Mouse (Mus musculus) liver, embryonic 11.5 days (tissue): ENCODE data around the gene Capzb. TPM values are rescaled to one million over a fixed set of nuclear protein-coding genes. Genes with fewer than 3 reads are reported as not detected.
A peak's percentile ranks its signal among the peaks of the same experiment; 100 is the strongest.

Experiments
- ATAC-seq: fragments of 200-750 bp; cut with Nextera tagmentation; replicated peaks from 2 replicates; pipeline ENCODE4 v1.8.0; 2017; ENCODE audit warnings: moderate number of reproducible peaks, mild to moderate bottlenecking, moderate TSS enrichment, moderate library complexity; ENCODE audit not compliant: low FRiP score
- DNase-seq: peaks from one replicate; pipeline ENCODE4 v3.0.0-alpha.2; 2017; ENCODE audit warnings: low spot score
- H3K27ac ChIP-seq: fragments of 300-500 bp; sonication (generic); 2 replicates; pipeline ENCODE4 v1.5.1; 2014; ENCODE audit warnings: mild to moderate bottlenecking, low read depth, low read length, control low read depth
- H3K27me3 ChIP-seq: fragments of 300-500 bp; sonication (generic); replicated peaks from 2 replicates; pipeline ENCODE4 v1.6.1; 2014; ENCODE audit warnings: low read length, mixed read lengths; ENCODE audit not compliant: control insufficient read depth, insufficient read depth
- H3K36me3 ChIP-seq: fragments of 300-500 bp; sonication (generic); 2 replicates; pipeline ENCODE4 v1.6.1; 2014; ENCODE audit warnings: mild to moderate bottlenecking, low read length, moderate library complexity, mixed read lengths; ENCODE audit not compliant: control insufficient read depth, insufficient read depth
- H3K4me1 ChIP-seq: fragments of 300-500 bp; sonication (generic); replicated peaks from 2 replicates; pipeline ENCODE4 v1.6.1; 2014; ENCODE audit warnings: low read length, mixed read lengths; ENCODE audit not compliant: control insufficient read depth, insufficient read depth
- H3K4me2 ChIP-seq: fragments of 300-500 bp; sonication (generic); 2 replicates; pipeline ENCODE4 v1.6.1; 2014; ENCODE audit warnings: mild to moderate bottlenecking, control low read depth, moderate library complexity
- H3K4me3 ChIP-seq: fragments of 300-500 bp; sonication (generic); 2 replicates; pipeline ENCODE4 v1.5.1; 2014; ENCODE audit warnings: low read depth, low read length, control low read depth
- H3K9ac ChIP-seq: fragments of 300-500 bp; sonication (generic); 2 replicates; pipeline ENCODE4 v1.6.1; 2014; ENCODE audit warnings: low read depth, low read length, control low read depth
- H3K9me3 ChIP-seq: fragments of 300-500 bp; sonication (generic); 2 replicates; pipeline ENCODE4 v1.6.1; 2016; ENCODE audit warnings: low read length, inconsistent platforms, mixed read lengths; ENCODE audit not compliant: control insufficient read depth
- WGBS: fragments of 180-500 bp; shearing (Covaris S2); extraction: QIAGEN DNeasy Blood & Tissue Kit; methylation state at CpG from one replicate; pipeline ENCODE4 v1.1.7; 2014; 5-methylcytosine and 5-hydroxymethylcytosine counted together
- microRNA-seq: library from miRNA; unstranded; fragments of <30 nt; microRNA quantifications from one replicate; pipeline ENCODE4, GENCODE M21; 2017; ENCODE audit warnings: borderline number of aligned reads
- polyA plus RNA-seq: library from polyadenylated mRNA; unstranded; fragments of >200 nt; fragmentation: Nextera tagmentation; extraction: Ambion mirVana; gene quantifications from 2 replicates; pipeline ENCODE4 v1.2.1, GENCODE M21; 2014

The Capzb gene
- polyA plus RNA-seq, 1 experiment from 2014 or later: 250 TPM

DNA sequence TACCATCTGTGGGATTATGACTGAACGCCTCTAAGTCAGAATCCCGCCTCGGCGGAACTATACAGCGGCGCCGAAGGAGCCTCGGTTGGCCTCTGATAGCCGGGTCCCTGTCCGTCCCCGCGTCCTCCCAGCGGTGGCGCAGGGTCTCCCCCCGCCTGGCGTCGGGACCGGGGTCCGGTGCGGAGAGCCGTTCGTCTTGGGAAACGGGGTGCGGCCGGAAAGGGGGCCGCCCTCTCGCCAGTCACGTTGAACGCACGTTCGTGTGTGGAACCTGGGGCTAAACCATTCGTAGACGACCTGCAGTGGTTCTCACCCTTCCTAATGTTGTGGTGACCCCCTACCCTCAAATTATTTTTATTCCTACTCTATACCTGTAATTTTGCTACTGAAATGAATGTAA is 145.4 kb downstream of the Capzb start:
- Histone ChIP-seq H3K4me1 (peaks cover 2% of the 10 kb centered on the region; the same call in 1 of the 2 replicates), H3K9ac (no peak overlapping the region), H3K4me2 (peak overlapping the region; percentile 39), H3K27me3 (0 out of 2 replicates have a peak, but pooled peaks cover 2% of the 10 kb centered on the region), H3K27ac (no peak overlapping the region), H3K4me3 (no peak overlapping the region), H3K9me3 (no peaks in the 10 kb centered on the region), H3K36me3 (no peaks in the 10 kb centered on the region)
- no peak for DNase-seq
- WGBS: 43% methylated on average over 33 of the region's 33 CpGs
- no peak for ATAC-seq

DNA sequence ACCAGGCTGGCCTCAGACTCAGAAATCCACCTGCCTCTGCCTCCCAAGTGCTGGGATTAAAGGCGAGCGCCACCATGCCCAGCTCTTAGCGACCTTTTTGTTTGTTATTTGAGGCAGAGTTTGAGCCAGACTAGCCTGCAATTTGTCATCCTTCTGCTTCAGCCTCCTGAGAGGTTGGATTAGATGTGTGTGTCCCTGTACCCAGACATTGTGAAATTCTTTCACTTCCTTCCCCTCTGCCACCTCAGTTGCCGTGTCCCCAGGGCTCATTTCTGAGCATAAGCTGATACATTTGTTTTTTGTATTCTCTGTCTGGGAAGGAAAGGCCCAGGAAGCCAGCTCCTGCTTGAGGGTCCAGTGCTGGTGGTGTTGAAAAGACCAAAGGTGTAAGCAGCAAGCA is 148.1 kb downstream of the Capzb start:
- 73% methylated on average over 4 of the region's 4 CpGs for WGBS
- 0 out of 2 replicates have a peak, but pooled peaks cover 3% of the 10 kb centered on the region for H3K36me3 ChIP-seq
- no peak overlapping the region for H3K4me2 ChIP-seq
- no peak overlapping the region for H3K4me3 ChIP-seq
- no peak overlapping the region for H3K27ac ChIP-seq
- no peak for ATAC-seq
- 0 out of 2 replicates have a peak, but pooled peaks cover 2% of the 10 kb centered on the region for H3K27me3 ChIP-seq
- H3K4me1 ChIP-seq: peaks cover 7% of the 10 kb centered on the region; the same call in 1 of the 2 replicates
- DNase-seq: no peak
- no peak overlapping the region for H3K9ac ChIP-seq
- no peaks in the 10 kb centered on the region for H3K9me3 ChIP-seq

Small RNA genes lying within 50 kb of the gene (microRNA-seq; reads per million reads assigned to microRNA genes)
- 32.4 reads per million, percentile 37 among the genes with 10 or more reads in this experiment for gene Gm24245
- 11.6 reads per million, percentile 24 among the genes with 10 or more reads in this experiment for gene Gm25732

Other genes starting within 250 kb of the Capzb start
- gene Rnf186, start 225.8 kb upstream of the Capzb start, polyA plus RNA-seq: not detected in 2 replicates
- gene Tmco4, start 220.0 kb upstream of the Capzb start, polyA plus RNA-seq: 1.5 and 1.9 TPM in 2 replicates
- gene Htr6, start 117.3 kb upstream of the Capzb start, polyA plus RNA-seq: not detected in 2 replicates
- 4.0 and 5.0 TPM in 2 replicates for gene Nbl1, start 99.9 kb upstream of the Capzb start, polyA plus RNA-seq
- gene Minos1, start 61.8 kb upstream of the Capzb start, polyA plus RNA-seq: 541 and 564 TPM in 2 replicates
- 13.8 and 15.5 TPM in 2 replicates for gene Pqlc2, start 117.8 kb downstream of the Capzb start, polyA plus RNA-seq
- 68.4 and 72.7 TPM in 2 replicates for gene Akr7a5, start 117.8 kb downstream of the Capzb start, polyA plus RNA-seq
- gene Mrto4, start 159.7 kb downstream of the Capzb start, polyA plus RNA-seq: 241 and 259 TPM in 2 replicates
- gene Emc1, start 159.7 kb downstream of the Capzb start, polyA plus RNA-seq: 32.9 and 34.0 TPM in 2 replicates
- 79.0 and 86.9 TPM in 2 replicates for gene Ubr4, start 159.7 kb downstream of the Capzb start, polyA plus RNA-seq